Mouse (Mus musculus) stomach, embryonic 16.5 days (tissue): ENCODE measurements around the gene Rnasel. TPM values are rescaled to one million over a fixed set of nuclear protein-coding genes. Genes with fewer than 3 reads are reported as not detected.

Experiments
- ATAC-seq: fragments of 200-750 bp; cut with Nextera tagmentation; 2 replicates; pipeline ENCODE4 v1.8.0; 2017; ENCODE audit warnings: moderate number of reproducible peaks, moderate TSS enrichment; ENCODE audit not compliant: insufficient read depth, low FRiP score
- H3K27ac ChIP-seq: fragments of 300-500 bp; sonication (generic); 2 replicates; pipeline ENCODE4 v1.5.1; 2014; ENCODE audit warnings: low read length
- H3K27me3 ChIP-seq: fragments of 300-500 bp; sonication (generic); 2 replicates; pipeline ENCODE4 v1.6.1; 2014; ENCODE audit warnings: low read length, control low read depth, mixed read lengths; ENCODE audit not compliant: control insufficient read depth, insufficient read depth
- H3K36me3 ChIP-seq: fragments of 300-500 bp; sonication (generic); 2 replicates; pipeline ENCODE4 v1.6.1; 2014; ENCODE audit warnings: low read length; ENCODE audit not compliant: control insufficient read depth, insufficient read depth
- H3K4me1 ChIP-seq: fragments of 300-500 bp; sonication (generic); 2 replicates; pipeline ENCODE4 v1.6.1; 2014; ENCODE audit warnings: low read length, control low read depth, mixed read lengths; ENCODE audit not compliant: control insufficient read depth, insufficient read depth
- H3K4me2 ChIP-seq: fragments of 300-500 bp; sonication (generic); 2 replicates; pipeline ENCODE4 v1.6.1; 2014; ENCODE audit warnings: low read depth, low read length, mixed read lengths
- H3K4me3 ChIP-seq: fragments of 300-500 bp; sonication (generic); replicated peaks from 2 replicates; pipeline ENCODE4 v1.5.1; 2014; ENCODE audit warnings: mild to moderate bottlenecking, low read length
- H3K9ac ChIP-seq: fragments of 300-500 bp; sonication (generic); 2 replicates; pipeline ENCODE4 v1.6.1; 2014; ENCODE audit warnings: low read length
- H3K9me3 ChIP-seq: fragments of 300-500 bp; sonication (generic); replicated peaks from 2 replicates; pipeline ENCODE4 v1.6.1; 2016; ENCODE audit warnings: low read length, control low read depth; ENCODE audit not compliant: control insufficient read depth
- WGBS: fragments of 180-500 bp; shearing (Covaris S2); extraction: QIAGEN DNeasy Blood & Tissue Kit; methylation state at CpG from one replicate; pipeline ENCODE4 v1.1.7; 2014; 5-methylcytosine and 5-hydroxymethylcytosine counted together
- polyA plus RNA-seq: library from polyadenylated mRNA; unstranded; fragments of >200 nt; fragmentation: Nextera tagmentation; extraction: Ambion mirVana; gene quantifications from 2 replicates; pipeline ENCODE4 v1.2.1, GENCODE M21; 2015

Gene Rnasel
- polyA plus RNA-seq, 1 experiment from 2014 or later: 13.7 TPM

DNA sequence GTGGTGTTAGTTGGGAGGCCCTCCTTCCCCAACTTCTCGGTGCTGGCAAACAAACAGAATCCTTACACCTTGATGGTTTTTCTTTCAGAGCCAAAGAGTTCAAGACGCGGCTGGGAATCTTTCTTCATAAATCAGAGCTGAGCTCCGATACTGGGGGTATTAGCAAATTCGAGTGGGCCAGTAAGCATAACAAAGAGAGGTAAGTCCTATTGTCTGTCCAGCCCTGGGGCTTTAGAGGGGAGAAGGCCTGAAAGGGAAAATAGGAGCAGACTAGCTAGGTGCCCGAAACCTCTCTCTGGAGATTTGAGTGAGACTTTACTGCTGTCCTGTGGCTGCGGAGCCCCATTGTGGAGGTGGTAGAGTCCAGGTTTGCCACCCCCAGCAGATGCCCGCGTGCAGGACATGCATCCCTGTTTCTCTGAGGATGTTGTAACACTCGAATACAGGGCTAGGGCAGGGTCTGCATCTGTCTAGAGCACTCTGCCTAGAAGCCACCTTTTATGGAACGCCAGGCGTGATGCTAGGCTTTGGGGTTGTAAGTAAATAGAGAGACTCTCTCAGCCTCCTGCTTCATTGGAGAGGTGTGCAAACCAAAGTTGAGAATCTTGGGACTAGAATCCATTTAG lies 8.3 kb upstream of the Rnasel start:
- Histone ChIP-seq H3K27me3 (peaks cover 30% of the 10 kb centered on the region), H3K4me1 (peaks cover 5% of the 10 kb centered on the region; the same call in 1 of the 2 replicates), H3K4me2 (peak overlapping the region; percentile 71), H3K9me3 (no peaks in the 10 kb centered on the region), H3K36me3 (no peaks in the 10 kb centered on the region), H3K4me3 (peak overlapping the region; percentile 46), H3K9ac (peak overlapping the region; percentile 50; the same call in 1 of the 2 replicates), H3K27ac (no peak overlapping the region)
- 37% methylated on average over 12 of the region's 12 CpGs for WGBS
- no peak for ATAC-seq

- Histone ChIP-seq H3K4me2 (0 out of 2 replicates have a peak overlapping the region, but pooled peaks have one; percentile 71), H3K4me3 (peak overlapping the region; percentile 0; the same call in 1 of the 2 replicates), H3K27me3 (peaks cover 30% of the 10 kb centered on the region), H3K36me3 (no peaks in the 10 kb centered on the region), H3K27ac (no peak overlapping the region), H3K4me1 (peaks cover 5% of the 10 kb centered on the region; the same call in 1 of the 2 replicates), H3K9ac (no peak overlapping the region), H3K9me3 (no peaks in the 10 kb centered on the region)
- ATAC-seq: no peak
- 67% methylated on average over 18 of the region's 18 CpGs for WGBS
Measured at GRCm38 (mm10) chr1:153741551-153742316, 7.5 kb upstream of the Rnasel start.

- Histone ChIP-seq H3K4me1 (peaks cover 5% of the 10 kb centered on the region; the same call in 1 of the 2 replicates), H3K9ac (no peak overlapping the region), H3K4me3 (no peak overlapping the region), H3K36me3 (no peaks in the 10 kb centered on the region), H3K27me3 (peaks cover 30% of the 10 kb centered on the region), H3K4me2 (no peak overlapping the region), H3K27ac (no peak overlapping the region), H3K9me3 (no peaks in the 10 kb centered on the region)
- ATAC-seq: no peak
- 54% methylated on average over 11 of the region's 11 CpGs for WGBS
Measured at GRCm38 (mm10) chr1:153742374-153743155, 6.7 kb upstream of the Rnasel start.

GRCm38 (mm10) chr1:153746119-153746670 lies 3.0 kb upstream of the Rnasel start:
- no peak overlapping the region for H3K27ac ChIP-seq
- H3K36me3 ChIP-seq: no peaks in the 10 kb centered on the region
- peaks cover 16% of the 10 kb centered on the region; the same call in 1 of the 2 replicates for H3K4me1 ChIP-seq
- H3K9me3 ChIP-seq: no peaks in the 10 kb centered on the region
- H3K4me2 ChIP-seq: no peak overlapping the region
- peaks cover 1% of the 10 kb centered on the region for H3K27me3 ChIP-seq
- H3K4me3 ChIP-seq: no peak overlapping the region
- 78% methylated on average over 14 of the region's 14 CpGs for WGBS
- ATAC-seq: no peak
- H3K9ac ChIP-seq: no peak overlapping the region

DNA sequence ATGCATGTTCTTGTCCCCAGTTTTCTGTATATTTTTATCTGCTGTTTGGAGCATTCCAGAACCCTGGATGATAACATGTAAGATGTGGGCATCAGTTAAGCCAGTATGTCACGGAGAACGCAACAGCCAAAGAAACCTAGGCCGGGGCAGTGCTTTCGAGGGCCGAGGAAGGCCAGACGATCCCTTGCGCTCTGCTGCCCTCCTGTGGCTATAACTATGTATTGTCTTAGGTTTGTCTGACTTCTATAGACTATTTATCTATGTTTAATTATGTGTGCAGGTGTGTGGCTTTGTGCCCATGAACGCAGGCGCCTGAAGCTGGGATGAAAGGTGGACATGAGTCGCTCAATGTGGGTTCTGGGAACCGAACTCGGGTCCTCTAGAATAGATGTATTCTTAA lies 2.5 kb upstream of the Rnasel start:
- Histone ChIP-seq H3K4me3 (no peak overlapping the region), H3K36me3 (no peaks in the 10 kb centered on the region), H3K27ac (no peak overlapping the region), H3K27me3 (no peaks in the 10 kb centered on the region; the same call in 1 of the 2 replicates), H3K4me1 (peaks cover 16% of the 10 kb centered on the region; the same call in 1 of the 2 replicates), H3K9ac (no peak overlapping the region), H3K4me2 (no peak overlapping the region), H3K9me3 (no peaks in the 10 kb centered on the region)
- WGBS: 3% methylated on average over 12 of the region's 12 CpGs
- 0 out of 2 replicates have a peak, but pooled peaks have one; percentile 34 for ATAC-seq

- Histone ChIP-seq H3K27me3 (no peaks in the 10 kb centered on the region; the same call in 1 of the 2 replicates), H3K9me3 (no peaks in the 10 kb centered on the region), H3K36me3 (no peaks in the 10 kb centered on the region), H3K4me3 (no peak overlapping the region), H3K27ac (peak overlapping the region; percentile 35; the same call in 1 of the 2 replicates), H3K4me1 (peaks cover 16% of the 10 kb centered on the region; the same call in 1 of the 2 replicates), H3K9ac (no peak overlapping the region), H3K4me2 (no peak overlapping the region)
- ATAC-seq: no peak
- 45% methylated on average over 12 of the region's 12 CpGs for WGBS
Measured at GRCm38 (mm10) chr1:153747861-153748530, 1.2 kb upstream of the Rnasel start.

- Histone ChIP-seq H3K4me3 (no peak overlapping the region; the same call in 1 of the 2 replicates), H3K27ac (peak overlapping the region; percentile 35; the same call in 1 of the 2 replicates), H3K9me3 (no peaks in the 10 kb centered on the region), H3K36me3 (no peaks in the 10 kb centered on the region), H3K4me2 (peak overlapping the region; percentile 63), H3K4me1 (peaks cover 16% of the 10 kb centered on the region; the same call in 1 of the 2 replicates), H3K9ac (no peak overlapping the region), H3K27me3 (no peaks in the 10 kb centered on the region)
- ATAC-seq: no peak
- WGBS: 4% methylated on average over 1 of the region's 1 CpGs
Measured at GRCm38 (mm10) chr1:153748549-153748948, 677 bp upstream of the Rnasel start.

DNA sequence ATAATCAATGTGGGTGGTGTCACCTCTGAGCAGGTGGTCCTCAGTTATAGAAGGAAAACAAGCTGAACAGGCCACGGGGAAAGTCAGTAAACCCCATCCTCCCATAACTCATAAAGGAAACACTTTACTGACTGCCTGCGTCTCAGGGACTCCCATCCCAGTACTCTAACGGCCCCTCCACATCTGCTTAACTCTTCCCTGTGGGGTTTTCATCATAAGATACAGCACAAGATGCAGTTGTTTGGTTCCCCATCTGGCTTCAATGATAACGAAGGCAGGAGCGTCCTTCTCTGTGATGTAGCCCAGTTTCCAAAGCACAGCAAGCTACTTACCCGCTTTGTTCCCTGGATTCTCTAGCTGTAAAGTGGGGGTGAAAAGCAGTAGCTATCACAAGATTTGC lies 828 bp downstream of the Rnasel start:
- H3K9ac ChIP-seq: peak overlapping the region; percentile 76
- H3K27me3 ChIP-seq: no peaks in the 10 kb centered on the region
- peak overlapping the region; percentile 48; the same call in 1 of the 2 replicates for H3K4me3 ChIP-seq
- no peaks in the 10 kb centered on the region for H3K36me3 ChIP-seq
- peak overlapping the region; percentile 70; the same call in 1 of the 2 replicates for H3K27ac ChIP-seq
- H3K4me2 ChIP-seq: peak overlapping the region; percentile 63
- ATAC-seq: no peak
- 56% methylated on average over 6 of the region's 6 CpGs for WGBS
- H3K4me1 ChIP-seq: peaks cover 16% of the 10 kb centered on the region; the same call in 1 of the 2 replicates
- no peaks in the 10 kb centered on the region for H3K9me3 ChIP-seq
